21 mouse cellular contexts compared by ENCODE assay signal in the genomic region with DNA sequence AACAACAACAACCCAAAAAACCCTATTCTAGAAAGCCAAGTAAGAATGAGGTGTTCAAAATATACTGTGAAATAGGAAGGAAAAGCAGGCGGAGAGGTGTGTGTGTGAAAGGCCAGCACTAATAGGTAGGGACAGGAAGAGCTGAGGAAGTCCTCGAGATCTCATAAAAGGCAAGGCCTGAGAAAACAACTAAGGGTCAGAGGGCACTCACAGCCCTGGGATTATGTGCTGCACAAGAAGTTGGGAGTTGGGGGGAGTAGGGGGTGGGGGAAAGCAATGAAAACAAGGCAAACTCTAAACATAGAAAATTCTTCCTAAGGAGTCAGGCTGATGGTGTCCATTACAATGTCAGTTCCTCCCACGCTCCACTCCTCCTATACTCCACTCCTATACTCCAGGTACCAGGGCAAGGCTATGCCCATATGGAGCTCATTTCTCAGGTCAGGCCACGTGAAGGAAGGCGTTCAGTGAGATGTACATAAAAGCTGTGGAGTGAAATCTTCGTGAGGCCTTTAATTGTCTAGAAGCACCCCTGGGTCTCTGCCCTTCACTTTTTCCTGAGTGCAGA. TPM values are rescaled to one million over a fixed set of nuclear protein-coding genes. Genes with fewer than 3 reads are reported as not detected.
DNase-seq lines count a peak whose midpoint lies in the region; ATAC-seq lines count a peak whose summit lies in the region.
"Had no signal": no experiment of that assay in that cellular context is flagged by ENCODE, and none has a peak within 500 bp of the region (broad histone marks: within the 10 kb centered on the region; RNA-seq: fewer than 3 reads in every experiment).

No protein-coding gene starts in this region.

- H3K4me1 ChIP-seq in kidney, embryonic 16.5 days (ENCODE audit: insufficient read depth, low read length) = no peaks in the 10 kb centered on the region; the same call in 1 of the 2 replicates
- H3K4me1 ChIP-seq: embryonic facial prominence, embryonic 12.5 days had no signal

- no peaks in the 10 kb centered on the region for H3K36me3 ChIP-seq in kidney, embryonic 16.5 days (ENCODE audit: insufficient read depth, low read length)
- H3K36me3 ChIP-seq: embryonic facial prominence, embryonic 12.5 days; forebrain, embryonic 15.5 days; G1E; heart, embryonic 13.5 days; hindbrain, embryonic 12.5 days had no signal

- peak; percentile 54 for DNase-seq in embryo, embryonic 10 days (ENCODE audit: low spot score)
- no peak for DNase-seq in embryo, embryonic 10.5 days (ENCODE audit: low spot score)
- no peak for DNase-seq in kidney, postnatal 36 days
- DNase-seq in forelimb bud, embryonic 11.5 days (ENCODE audit: low read depth, low spot score) = peak; percentile 25
- DNase-seq in spleen, adult 18-20 months = no peak
- DNase-seq in neural tube, embryonic 10.5 days (ENCODE audit: extremely low spot score, low spot score) = no peak
- DNase-seq: adrenal gland, adult 8-10 months; adrenal gland, postnatal 36 days; B cell, adult 2 months; cerebellum, adult 2 months; cerebellum, postnatal 10 days; gastrocnemius, postnatal 14 days; heart, postnatal 36 days had no signal

- H3K9ac ChIP-seq in kidney, embryonic 16.5 days (replicated peaks; ENCODE audit: low read length) = no peak overlapping the region
- H3K9ac ChIP-seq: embryonic facial prominence, embryonic 12.5 days; forebrain, embryonic 15.5 days; heart, embryonic 13.5 days; hindbrain, embryonic 12.5 days had no signal

- no peak overlapping the region for H3K4me2 ChIP-seq in kidney, embryonic 16.5 days (replicated peaks; ENCODE audit: low read depth, low read length)
- H3K4me2 ChIP-seq: embryonic facial prominence, embryonic 12.5 days; forebrain, embryonic 15.5 days; heart, embryonic 13.5 days; hindbrain, embryonic 12.5 days had no signal

- H3K4me3 ChIP-seq in kidney, embryonic 16.5 days (ENCODE audit: low read length) = no peak overlapping the region
- H3K4me3 ChIP-seq: embryonic facial prominence, embryonic 12.5 days; forebrain, embryonic 15.5 days; heart, embryonic 13.5 days; hindbrain, embryonic 12.5 days had no signal

- WGBS in kidney, embryonic 16.5 days = 18% methylated on average over 6 of the region's 6 CpGs

- no peaks in the 10 kb centered on the region for H3K9me3 ChIP-seq in kidney, embryonic 16.5 days (ENCODE audit: low read length)
- H3K9me3 ChIP-seq: embryonic facial prominence, embryonic 12.5 days; forebrain, embryonic 15.5 days; G1E; heart, embryonic 13.5 days; hindbrain, embryonic 12.5 days had no signal

- no peak overlapping the region for H3K27ac ChIP-seq in kidney, embryonic 16.5 days (ENCODE audit: low read length)
- H3K27ac ChIP-seq: embryonic facial prominence, embryonic 12.5 days; forebrain, embryonic 15.5 days; heart, embryonic 13.5 days; hindbrain, embryonic 12.5 days; hindbrain, postnatal 0 days had no signal

- H3K27me3 ChIP-seq in kidney, embryonic 16.5 days (ENCODE audit: insufficient read depth, low read length) = no peaks in the 10 kb centered on the region
- H3K27me3 ChIP-seq: embryonic facial prominence, embryonic 12.5 days; forebrain, embryonic 15.5 days; heart, embryonic 13.5 days; hindbrain, embryonic 12.5 days had no signal

- ATAC-seq in kidney, embryonic 16.5 days (ENCODE audit: low FRiP score, low TSS enrichment) = peak; percentile 73
- ATAC-seq: CD4-positive, CD25-positive, alpha-beta regulatory T cell, adult 4 months; forebrain, embryonic 15.5 days; hindbrain, postnatal 0 days had no signal

RNA-seq across cellular contexts. Expression of gene Gldc, which starts 25.9 kb away (rescaled TPM):
- polyA plus RNA-seq in kidney, embryonic 16.5 days (2015; fragmentation: Nextera tagmentation; extraction: Ambion mirVana) = 10.3 and 10.9 TPM in 2 replicates
- polyA plus RNA-seq: G1E had no signal

Comparison
In these comparisons a context has a peak if more than half of its experiments do, and no peak if none do; other contexts are left out.
1. DNase-seq: peak in embryo, embryonic 10 days (single experiment) and forelimb bud, embryonic 11.5 days (single experiment); none in embryo, embryonic 10.5 days (single experiment), kidney, postnatal 36 days (0 of 2), spleen, adult 18-20 months (0 of 2) and neural tube, embryonic 10.5 days (single experiment).